Mouse (Mus musculus) gastrocnemius, postnatal 4 days (tissue): ENCODE results near the gene Gpatch3. TPM values are rescaled to one million over a fixed set of nuclear protein-coding genes. Genes with fewer than 3 reads are reported as not detected.

ENCODE experiments used
- DNase-seq, 2 experiments: peaks; one replicate each; pipeline ENCODE4 v3.0.0; 2021 to 2022; ENCODE audit warnings: low spot score in 2 of 2, mixed read lengths in 2 of 2
- total RNA-seq, 2 experiments: library from RNA; stranded (reverse); gene quantifications; 2 replicates each; pipeline ENCODE4 v1.2.3; 2021

Gene Gpatch3
- total RNA-seq, 2 experiments from 2014 or later: 5.2 to 6.0 TPM

DNA sequence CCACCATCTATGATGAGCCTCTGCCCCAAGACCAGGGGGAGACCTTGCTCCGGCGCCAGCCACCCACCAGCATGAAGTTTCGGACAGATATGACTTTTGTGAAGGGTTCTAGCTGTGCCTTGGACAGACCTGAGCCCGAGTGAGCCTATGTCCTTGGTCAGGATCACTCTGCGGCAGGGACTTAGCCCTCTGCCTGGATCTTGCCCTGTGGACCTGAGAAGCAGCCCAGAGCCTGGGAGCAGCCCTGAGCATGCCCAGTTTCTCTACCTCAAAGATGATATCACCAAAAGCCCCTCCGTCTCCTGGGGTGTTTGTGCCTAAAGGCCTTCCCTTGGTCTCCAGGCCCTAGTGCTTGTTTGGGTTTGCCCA lies 9.1 kb downstream of the Gpatch3 start:
- no peak for DNase-seq

DNA sequence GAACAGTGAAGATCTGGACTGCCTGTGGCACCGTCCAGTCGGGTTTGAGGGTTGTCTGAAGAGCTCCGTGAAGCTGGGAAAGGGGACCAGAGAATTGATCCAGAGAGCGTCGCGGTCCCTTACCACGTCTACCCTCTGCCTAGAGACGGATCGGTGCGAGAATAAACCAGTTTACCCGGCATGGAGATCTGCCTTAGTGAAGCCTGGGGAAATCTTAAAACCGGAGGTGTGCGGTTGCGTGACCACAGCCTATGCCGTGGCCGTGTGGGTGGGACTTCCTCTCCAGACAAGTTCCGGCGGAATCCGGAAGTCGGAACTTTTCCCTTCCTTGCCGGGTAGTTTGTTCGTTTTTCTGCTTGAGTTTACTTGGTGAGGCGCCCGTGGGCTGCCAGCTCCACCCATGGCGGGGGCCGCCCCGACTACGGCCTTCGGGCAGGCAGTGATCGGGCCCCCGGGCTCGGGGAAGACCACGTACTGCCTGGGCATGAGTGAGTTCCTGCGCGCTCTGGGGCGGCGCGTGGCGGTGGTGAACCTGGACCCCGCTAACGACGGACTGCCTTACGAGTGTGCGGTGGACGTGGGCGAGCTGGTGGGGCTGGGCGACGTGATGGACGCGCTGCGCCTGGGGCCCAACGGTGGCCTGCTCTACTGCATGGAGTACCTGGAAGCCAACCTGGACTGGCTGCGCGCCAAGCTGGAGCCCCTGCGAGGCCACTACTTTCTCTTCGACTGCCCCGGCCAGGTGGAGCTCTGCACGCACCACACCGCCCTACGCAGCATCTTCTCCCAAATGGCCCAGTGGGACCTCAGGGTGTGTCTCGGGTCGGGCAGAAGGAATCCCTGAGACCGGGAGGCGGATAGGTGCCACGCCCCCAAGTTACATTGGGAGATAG lies 9.8 kb downstream of the Gpatch3 start, which contains the start of gene Gpn2:
Gene Gpn2, plus strand, starts transcription at position 304 of the 893 bp plus-strand sequence.
- peak in 1 of 2 experiments; percentile 78 for DNase-seq

DNA sequence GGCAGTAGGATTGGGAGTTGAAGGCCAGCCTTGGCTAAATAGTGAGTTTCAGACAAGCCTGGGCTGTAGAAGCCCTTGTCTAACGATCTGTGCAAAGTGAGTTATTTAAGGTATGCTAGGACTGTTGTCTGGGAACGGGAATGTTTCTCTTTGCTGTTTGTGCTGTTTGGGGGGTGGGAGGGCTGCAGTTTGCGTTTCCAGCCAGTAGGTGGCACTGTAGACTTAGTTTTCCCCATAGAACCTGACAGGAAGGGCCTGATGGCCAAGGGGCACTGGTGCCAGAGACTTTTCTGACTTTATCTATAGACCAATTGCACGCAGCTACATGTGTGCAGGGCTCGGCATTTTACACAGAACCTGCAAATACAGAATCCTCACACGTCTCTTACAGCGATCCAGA lies 18.0 kb downstream of the Gpatch3 start:
- DNase-seq: peak in 1 of 2 experiments; percentile 55

DNA sequence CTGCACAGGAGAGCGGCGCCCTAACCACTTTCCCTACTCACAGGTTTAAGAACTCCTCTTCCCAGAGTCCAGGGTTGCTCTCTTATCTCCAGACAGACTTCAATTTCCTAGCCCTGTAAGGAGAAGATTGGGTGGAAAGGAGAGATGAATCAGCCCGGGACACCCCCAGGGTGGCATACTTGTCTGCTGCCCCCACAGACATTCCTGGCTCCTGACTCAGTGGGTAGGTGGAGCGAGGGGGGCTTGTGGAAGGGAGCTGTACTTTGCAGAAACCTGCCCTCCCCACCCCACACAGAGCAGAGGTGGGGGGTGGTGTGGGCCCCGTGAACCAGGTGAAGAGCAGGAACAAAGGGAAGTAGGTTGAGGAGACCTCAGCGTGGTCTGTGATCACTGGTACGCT lies 21.0 kb downstream of the Gpatch3 start:
- no peak for DNase-seq

DNA sequence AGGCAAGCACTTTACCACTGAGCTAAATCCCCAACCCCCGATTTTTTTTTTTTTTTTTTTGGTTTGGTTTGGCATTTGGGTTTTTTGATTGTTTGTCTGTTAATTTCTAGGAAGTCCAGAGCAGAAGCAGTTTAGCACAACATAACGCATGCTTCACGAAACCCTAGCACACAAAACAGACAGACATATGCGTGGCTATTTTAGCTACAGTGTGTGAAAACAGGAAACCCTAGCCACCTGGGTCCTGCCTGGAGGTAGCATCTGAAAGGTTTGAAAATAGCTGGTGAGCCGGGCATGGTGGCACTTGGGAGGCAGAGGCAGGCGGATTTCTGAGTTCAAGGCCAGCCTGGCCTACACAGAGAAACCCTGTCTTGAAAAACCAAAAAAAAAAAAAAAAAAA lies 21.5 kb downstream of the Gpatch3 start:
- no peak for DNase-seq

DNA sequence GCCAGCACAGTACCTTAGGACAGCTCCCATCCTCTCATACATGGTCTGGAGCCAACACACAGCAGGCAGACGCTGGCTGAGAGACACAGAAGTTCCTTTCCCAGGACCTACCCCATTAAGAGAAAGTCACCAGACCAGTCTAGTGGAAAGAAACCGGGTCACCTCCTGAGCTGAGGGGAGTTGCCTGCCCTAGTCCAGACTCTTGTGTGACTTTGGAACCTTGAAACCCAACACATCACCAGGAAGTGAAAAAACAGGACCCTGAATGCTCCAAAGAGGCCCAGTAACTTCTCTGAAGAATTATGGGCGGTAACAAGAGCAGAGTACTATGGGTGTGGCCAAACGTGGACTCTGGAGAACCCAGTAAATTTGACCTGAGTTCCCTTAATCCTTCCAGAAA lies 24.1 kb downstream of the Gpatch3 start:
- DNase-seq: no peak

DNA sequence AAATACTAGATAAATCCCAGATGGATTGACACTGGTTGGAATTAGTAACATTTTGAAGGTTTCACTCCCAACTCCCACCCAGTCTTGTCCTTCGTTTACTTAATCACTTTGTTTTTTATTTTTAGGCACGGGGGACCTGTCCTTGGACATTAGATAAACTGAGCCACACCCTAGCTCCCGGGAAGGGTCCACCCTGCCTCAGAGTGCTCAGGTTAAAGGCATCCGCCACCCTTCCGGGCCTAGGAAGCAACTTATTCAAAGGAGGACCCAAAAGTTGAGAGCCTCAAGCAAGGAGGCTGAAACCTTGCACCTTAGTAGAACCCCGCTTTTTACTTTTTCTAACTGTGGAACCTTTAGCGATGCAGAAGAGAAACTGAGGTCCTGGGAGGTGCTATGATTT lies 24.6 kb downstream of the Gpatch3 start:
- no peak for DNase-seq

DNA sequence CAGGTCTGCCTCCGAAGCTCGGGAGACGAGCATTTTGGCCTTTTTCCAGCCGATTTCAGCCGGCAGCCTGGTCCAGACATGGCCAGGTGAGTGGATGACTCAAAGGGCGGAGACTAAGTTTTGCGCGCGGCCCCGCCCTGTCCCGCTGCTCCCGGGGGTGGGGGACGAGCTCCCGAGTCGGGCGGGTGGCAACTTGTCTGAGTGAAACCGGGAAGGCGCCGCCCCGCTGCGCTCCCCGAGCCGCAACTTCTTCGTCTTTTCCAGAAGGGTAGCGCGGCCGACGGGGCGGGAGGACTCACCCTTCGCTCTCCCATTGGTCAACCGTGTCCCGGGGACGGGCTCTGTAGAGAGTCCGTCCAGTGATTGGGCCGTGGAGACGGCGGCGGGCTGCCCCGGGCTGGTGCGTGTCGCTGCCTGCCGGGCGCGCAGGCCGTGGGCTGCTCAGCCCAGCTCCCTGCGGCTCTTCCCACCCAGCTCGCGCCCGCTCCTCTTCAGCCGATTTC lies 25.1 kb downstream of the Gpatch3 start:
- DNase-seq: peak; percentile 80 to 87

DNA sequence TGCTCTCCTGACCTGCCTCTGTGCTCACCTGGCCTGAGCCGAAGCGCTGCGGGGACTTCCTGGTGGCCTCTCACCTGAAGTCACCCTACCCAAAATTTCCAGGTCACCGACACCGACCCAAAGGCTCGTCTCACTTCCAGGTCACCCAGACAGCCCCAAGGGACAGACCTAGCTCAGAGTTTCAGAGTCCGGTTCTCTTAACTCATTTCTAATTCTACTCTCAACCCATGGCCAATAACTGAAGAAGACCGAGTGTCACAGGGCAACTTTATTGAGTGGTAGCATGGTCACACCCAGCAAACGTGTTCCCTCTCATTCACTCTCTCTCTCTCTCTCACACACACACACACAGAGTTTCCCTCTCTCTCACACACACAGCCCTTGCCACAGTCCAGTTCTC lies 25.8 kb downstream of the Gpatch3 start:
- DNase-seq: no peak

DNA sequence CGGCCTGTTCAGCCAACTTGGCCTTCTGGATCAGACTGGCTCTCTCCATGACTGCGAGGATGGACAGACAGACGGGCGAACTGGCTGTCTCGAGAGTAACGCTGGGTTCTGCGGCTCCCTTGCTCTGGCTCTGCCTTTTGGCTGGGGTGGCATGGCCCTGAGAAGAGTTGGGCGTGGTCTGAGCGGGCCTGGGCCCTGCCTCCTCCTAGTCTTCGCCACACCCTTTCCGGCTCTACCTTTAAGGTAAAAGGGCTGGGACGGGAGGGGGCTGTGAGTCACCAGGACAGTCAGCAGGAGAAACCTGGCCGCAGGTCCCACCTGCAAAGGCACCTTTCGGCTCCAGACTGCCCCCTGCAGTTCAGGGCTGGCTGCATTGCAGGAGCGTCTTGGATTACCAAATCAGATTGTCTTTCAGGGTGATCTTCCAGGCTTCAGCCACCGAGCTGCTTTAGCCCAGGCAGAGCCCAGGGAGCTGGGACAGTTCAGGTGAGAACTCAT lies 27.2 kb downstream of the Gpatch3 start, which contains the start of gene Sfn:
Gene Sfn, minus strand, starts transcription at position 448 of the 498 bp plus-strand sequence.
- no peak for DNase-seq

DNA sequence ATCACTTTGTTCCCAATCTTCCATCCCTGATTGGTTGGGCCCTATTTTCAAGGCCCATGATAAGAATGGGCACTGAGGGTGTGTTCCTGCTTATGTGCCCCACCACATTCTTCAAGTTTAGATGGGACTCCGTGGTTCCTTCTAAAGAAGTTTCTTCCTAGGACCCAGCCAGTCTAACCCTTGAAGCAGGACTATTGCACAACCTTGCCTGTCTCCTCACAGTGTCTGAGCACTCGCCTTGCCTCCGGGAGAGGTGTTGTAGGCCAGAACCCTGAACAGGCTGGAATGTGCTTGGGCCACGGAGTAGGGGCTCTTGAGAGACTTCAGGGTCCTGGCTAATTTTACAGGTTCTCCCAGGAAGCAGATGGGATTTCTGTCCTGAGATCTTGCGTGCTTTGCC lies 28.5 kb downstream of the Gpatch3 start:
- no peak for DNase-seq

DNA sequence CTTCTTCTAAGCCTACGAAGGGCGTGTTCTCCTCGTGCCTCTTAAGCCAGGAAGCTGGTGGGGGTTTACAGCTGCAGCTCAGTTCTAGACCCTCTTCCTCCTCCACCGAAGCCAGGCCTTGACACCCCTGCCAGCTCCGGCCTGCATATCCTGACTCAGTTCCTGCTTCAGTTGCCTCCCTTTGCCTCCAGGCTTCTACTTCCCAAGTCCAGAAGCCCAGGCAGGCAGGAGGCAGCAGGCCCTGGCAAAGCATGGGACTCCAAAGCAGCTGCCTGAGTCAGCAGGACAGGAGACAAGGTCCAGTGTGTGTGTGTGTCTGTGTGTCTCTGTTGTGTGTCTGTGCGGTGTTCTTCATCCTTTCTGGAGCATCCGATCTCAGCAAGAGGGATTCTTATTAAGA lies 29.6 kb downstream of the Gpatch3 start:
- no peak for DNase-seq

DNA sequence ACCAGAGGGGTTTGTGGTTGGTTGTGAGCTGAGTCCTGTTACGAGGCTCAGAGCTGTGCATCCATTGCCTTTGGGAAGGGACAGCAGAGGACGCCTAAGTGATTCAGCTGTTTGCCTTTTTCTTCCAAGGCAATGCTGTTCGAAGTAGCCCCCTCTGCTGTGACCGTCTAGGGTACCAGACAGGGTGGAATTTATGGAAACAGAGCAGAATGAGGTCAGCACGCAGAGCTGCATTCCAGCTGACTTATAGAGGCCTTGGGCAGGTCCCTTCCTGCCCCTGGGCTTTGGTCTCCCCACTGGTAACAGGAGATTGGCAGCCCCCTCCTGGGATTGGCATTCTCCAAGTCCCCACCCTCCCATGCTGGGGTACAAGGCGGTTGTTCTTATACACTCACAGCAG lies 30.3 kb downstream of the Gpatch3 start:
- DNase-seq: no peak

DNA sequence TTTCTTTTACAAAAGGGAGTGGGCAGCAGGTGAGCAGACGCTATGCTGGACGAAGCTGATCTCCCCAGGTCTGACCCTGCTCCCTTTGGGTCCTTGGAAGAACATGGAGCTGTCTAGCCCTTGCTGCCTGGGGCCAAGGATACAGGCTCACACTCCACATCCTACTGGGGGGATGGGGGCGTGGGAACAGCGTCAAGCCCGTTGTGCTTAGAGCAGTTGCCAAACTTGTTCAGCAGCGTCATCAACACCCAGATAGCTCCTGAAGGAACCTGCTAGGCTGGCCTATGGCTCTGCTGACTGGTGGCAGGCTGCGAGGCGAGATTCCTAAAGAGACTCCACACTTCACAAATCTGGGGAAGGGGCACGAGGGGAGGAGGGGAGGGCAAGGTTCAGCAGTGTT lies 30.8 kb downstream of the Gpatch3 start:
- DNase-seq: no peak

DNA sequence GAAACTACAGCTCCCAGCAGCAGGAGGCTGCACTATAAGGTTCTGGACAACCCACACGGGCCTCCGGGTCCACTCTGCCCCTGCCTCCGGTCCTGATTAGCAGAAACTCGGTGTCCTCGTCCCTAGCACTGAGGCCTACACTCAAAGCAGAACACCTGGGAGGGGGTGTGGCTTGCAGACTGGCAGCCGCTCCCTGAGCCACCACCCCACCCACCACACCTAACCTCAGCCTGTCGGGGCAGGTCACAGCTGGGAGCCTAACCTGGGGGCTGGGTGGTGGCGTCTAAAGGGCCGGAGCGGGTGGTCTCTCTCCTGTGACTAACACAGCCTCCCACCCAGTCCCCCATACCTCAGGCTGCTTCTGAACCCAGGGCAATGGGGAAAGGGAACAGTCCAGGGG lies 32.7 kb downstream of the Gpatch3 start:
- no peak for DNase-seq

DNA sequence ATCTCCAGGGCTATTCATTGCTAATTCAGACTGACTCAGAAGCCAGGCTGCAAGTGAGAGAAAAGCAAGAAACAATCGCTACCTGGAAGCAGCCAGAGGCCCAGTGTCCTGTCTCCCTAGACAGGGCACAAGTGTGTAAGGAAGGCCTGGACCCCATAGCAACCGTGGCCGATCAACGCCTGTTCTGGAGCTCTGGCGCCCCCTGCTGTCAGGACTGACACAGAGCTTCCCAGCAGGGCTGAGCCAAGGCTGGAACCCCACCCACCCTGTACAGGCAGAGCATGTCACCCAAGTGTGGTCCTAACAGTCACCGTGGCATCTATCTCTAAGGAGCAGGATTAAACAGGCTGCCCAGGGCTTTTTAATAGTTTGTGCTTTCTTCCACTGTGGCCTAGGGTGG lies 35.2 kb downstream of the Gpatch3 start:
- peak; percentile 66 to 83 for DNase-seq

DNA sequence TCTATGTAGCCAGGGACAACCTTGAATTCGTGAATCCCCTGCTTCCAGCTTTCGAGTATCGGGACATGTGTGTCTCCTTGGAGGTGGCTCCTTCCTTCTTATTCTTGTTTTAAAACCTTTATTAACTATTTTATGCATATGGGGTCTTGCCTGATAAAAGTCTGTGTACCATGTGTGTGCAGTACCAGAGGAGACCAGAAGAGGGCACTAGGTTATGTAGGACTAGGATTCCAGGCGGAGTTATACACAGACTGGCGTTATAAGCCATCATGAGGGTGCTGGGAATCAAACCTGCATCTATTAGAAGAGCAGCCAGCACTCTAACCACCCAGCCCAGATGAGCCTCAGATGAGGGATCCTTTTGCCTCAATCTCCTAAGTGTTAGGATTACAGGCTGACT lies 37.3 kb downstream of the Gpatch3 start:
- DNase-seq: no peak

DNA sequence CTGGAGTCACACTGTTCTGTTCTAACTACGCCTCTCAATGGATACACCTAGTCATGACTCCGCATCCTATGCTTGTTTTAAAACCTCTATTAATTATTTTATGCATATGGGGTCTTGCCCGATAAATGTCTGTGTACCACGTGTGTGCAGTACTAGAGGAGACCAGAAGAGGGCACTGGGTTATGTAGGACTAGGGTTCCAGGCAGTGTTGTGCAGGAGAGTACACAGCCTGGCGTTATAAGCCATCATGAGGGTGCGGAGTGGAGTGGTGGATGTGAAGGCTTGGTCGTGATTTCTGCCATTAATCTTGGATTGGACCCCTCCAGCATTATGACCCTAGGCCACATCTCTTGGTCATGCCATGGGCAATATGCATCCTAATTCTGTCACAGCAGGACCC lies 37.9 kb downstream of the Gpatch3 start:
- DNase-seq: no peak

DNA sequence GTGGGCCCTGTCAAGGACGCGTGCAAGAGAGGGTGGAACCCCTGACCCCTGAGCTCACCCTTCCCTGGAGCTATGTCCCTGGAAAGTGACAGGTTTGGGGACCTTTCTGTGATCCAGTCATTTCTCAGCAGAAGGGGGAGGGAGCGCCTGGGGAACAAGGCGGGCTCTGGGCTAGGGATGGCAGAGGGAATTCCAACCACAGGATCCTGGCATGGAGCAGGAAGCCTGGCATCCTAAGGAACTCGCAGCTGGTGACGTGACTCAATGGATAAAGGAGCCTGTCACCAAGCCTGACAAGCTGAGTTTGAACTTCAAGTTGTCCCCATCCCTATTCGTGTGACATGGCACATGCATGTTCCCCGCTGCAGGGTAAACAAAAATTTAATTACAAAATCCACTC lies 38.5 kb downstream of the Gpatch3 start:
- DNase-seq: no peak

DNA sequence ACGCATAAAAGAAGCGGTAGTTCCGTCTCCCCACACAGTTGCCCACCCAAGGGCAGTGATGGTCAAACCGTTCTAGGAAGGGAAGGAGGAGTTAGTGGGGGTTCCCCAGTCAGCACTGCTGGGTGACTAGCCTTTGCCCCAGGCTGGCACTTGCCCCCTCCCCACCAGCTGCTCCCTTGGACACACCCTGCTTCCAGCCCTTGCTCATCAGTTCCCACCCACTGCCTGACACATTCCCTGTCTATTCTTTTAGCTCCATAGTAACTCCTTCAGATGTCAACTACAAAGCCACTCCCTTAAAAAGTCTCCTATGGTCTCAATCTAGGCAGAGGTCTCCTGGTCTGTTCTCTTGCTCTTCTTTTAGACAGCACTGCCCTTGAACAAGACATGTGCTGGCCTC lies 39.3 kb downstream of the Gpatch3 start:
- DNase-seq: no peak

DNA sequence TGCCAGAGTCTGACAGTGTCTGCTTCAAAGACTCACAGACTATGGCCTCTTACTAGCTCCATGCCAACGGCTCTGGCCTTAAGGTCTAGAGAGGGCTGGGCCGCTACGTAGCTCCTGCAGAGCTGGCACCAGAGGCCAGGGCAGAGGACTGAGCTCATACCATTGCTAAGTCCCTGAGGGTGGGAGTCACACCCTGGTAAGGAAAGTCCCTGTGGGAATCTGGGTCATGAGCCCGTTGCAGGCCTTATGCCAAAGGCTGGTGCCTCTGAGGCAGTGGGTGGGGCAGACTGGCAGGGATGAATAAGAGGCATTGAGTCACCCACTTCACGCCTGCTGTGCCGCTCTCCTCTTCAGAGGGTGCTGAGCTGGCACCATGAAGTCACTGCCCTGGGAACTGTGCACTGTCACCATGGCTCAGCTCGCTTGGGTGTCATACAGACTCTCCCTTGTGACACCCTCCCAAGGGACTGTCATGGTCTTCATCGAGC lies 39.8 kb downstream of the Gpatch3 start:
- no peak for DNase-seq

DNA sequence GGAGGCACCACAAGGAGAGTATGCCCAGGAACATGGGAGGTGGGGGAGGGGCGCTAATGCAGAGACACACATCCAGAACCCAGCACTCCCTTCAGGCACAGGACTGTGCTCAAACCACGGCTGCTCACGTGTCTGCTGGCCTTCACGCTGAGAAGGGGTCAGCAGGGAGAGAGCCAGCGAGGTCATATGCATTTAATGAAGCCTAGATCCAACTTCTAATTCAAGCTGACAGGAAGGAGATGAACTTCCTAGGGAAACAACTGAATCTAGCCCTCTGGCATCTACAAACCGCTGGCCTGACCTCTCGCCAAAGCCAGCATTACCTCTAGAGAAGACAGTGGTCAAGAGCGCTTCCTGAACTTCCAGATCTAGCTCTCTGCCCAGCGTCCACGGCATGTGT lies 40.9 kb downstream of the Gpatch3 start:
- no peak for DNase-seq

DNA sequence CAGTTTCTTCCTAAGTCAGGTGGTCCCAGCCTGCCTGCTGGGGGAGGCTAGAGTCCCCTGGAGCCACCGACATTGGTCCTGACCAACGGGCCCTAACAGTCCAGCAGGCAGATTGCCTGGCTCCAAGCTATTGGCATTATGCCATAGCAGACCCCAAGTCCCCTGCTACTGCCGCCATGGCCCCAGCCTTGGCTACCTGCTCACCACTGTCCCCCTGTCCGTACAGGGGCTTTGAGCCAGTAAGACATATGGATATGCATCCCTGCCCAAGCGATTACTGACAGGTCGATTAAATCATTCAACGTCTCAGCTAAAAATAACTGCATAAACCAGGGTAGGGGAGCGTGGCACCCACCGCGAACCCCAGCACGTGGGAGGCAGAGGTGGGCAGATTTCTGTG lies 43.4 kb downstream of the Gpatch3 start:
- DNase-seq: no peak
